Mouse (Mus musculus) E14TG2a.4 (cell line): Measurements from ENCODE around the gene Tmc5.

Source experiments
- H3K27me3 ChIP-seq: 2 replicates; pipeline ENCODE4 v1.6.1; 2014; ENCODE audit warnings: low read length, control low read depth; ENCODE audit not compliant: insufficient read depth
- H3K36me3 ChIP-seq: 2 replicates; pipeline ENCODE4 v1.6.1; 2014; ENCODE audit warnings: low read length, control low read depth; ENCODE audit not compliant: insufficient read depth
- H3K4me1 ChIP-seq: replicated peaks from 2 replicates; pipeline ENCODE4 v1.6.1; 2014; ENCODE audit warnings: low read depth, low read length, control low read depth
- H3K4me3 ChIP-seq: replicated peaks from 2 replicates; pipeline ENCODE4 v1.5.1; 2014; ENCODE audit warnings: mild to moderate bottlenecking, low read length
- H3K9me3 ChIP-seq: 2 replicates; pipeline ENCODE4 v1.6.1; 2014; ENCODE audit warnings: low read length, control low read depth
- CTCF ChIP-seq: conservative IDR thresholded peaks from 2 replicates; pipeline ENCODE4 v1.5.1; 2014; ENCODE audit warnings: low read length
- NANOG ChIP-seq: IDR thresholded peaks from 2 replicates; pipeline ENCODE4 v1.6.1; 2014; ENCODE audit warnings: borderline replicate concordance, low read length, mixed read lengths
- POU5F1 ChIP-seq: IDR thresholded peaks from 2 replicates; pipeline ENCODE4 v1.6.1; 2014; ENCODE audit warnings: low read length, borderline replicate concordance

The Tmc5 gene

GRCm38 (mm10) chr7:118706488-118706887 is 109.4 kb downstream of the Tmc5 start:
- H3K36me3 ChIP-seq, result peaks cover 20% of the 10 kb centered on the region
- no peaks in the 10 kb centered on the region for H3K9me3 ChIP-seq
- TF ChIP-seq POU5F1, result no peak
- TF ChIP-seq NANOG, result no peak
- no peak for TF ChIP-seq CTCF
- no peak overlapping the region for H3K4me3 ChIP-seq
- H3K27me3 ChIP-seq, result no peaks in the 10 kb centered on the region
- peaks cover 33% of the 10 kb centered on the region for H3K4me1 ChIP-seq

- Histone ChIP-seq H3K36me3 (peaks cover 14% of the 10 kb centered on the region), H3K9me3 (no peaks in the 10 kb centered on the region), H3K4me3 (no peak overlapping the region), H3K27me3 (no peaks in the 10 kb centered on the region), H3K4me1 (peaks cover 36% of the 10 kb centered on the region)
- no peak for TF ChIP-seq NANOG
- no peak for TF ChIP-seq CTCF
- no peak for TF ChIP-seq POU5F1
These were observed 110.1 kb downstream of the Tmc5 start for GRCm38 (mm10) chr7:118707216-118707615.

GRCm38 (mm10) chr7:118708002-118708401 is 110.9 kb downstream of the Tmc5 start:
- TF ChIP-seq CTCF (no peak), NANOG (no peak), POU5F1 (no peak)
- peaks cover 38% of the 10 kb centered on the region for H3K4me1 ChIP-seq

GRCm38 (mm10) chr7:118710776-118711175 is 113.7 kb downstream of the Tmc5 start:
- Histone ChIP-seq H3K27me3 (no peaks in the 10 kb centered on the region), H3K36me3 (peaks cover 16% of the 10 kb centered on the region), H3K4me1 (peaks cover 33% of the 10 kb centered on the region), H3K9me3 (no peaks in the 10 kb centered on the region), H3K4me3 (no peak overlapping the region)
- TF ChIP-seq NANOG (no peak), CTCF (no peak), POU5F1 (no peak)

More at GRCm38 (mm10) chr7:118708002-118708401, 110.9 kb downstream of the Tmc5 start:
- Histone ChIP-seq H3K27me3 (no peaks in the 10 kb centered on the region), H3K4me3 (no peak overlapping the region), H3K36me3 (peaks cover 8% of the 10 kb centered on the region), H3K9me3 (no peaks in the 10 kb centered on the region)

- no peak for TF ChIP-seq NANOG
- TF ChIP-seq CTCF, result no peak
- TF ChIP-seq POU5F1, result no peak
- Histone ChIP-seq H3K36me3 (peaks cover 26% of the 10 kb centered on the region), H3K4me3 (peak within 1 kb of the TSS; percentile 98), H3K4me1 (peaks cover 21% of the 10 kb centered on the region), H3K9me3 (no peaks in the 10 kb centered on the region), H3K27me3 (no peaks in the 10 kb centered on the region)
These were observed 115.4 kb downstream of the Tmc5 start, which contains the start of gene Ccp110 for GRCm38 (mm10) chr7:118712228-118713173. Gene Ccp110 (plus strand): TSS chr7:118712552.

- H3K4me1 ChIP-seq, result peaks cover 21% of the 10 kb centered on the region
- H3K36me3 ChIP-seq, result peaks cover 47% of the 10 kb centered on the region
- H3K9me3 ChIP-seq, result no peaks in the 10 kb centered on the region
- TF ChIP-seq POU5F1, result no peak
- TF ChIP-seq NANOG, result no peak
- no peak for TF ChIP-seq CTCF
- H3K27me3 ChIP-seq, result no peaks in the 10 kb centered on the region
- no peak overlapping the region for H3K4me3 ChIP-seq
These were observed 117.8 kb downstream of the Tmc5 start for GRCm38 (mm10) chr7:118714873-118715272.

- peaks cover 72% of the 10 kb centered on the region for H3K36me3 ChIP-seq
- H3K4me1 ChIP-seq, result peaks cover 23% of the 10 kb centered on the region
- H3K9me3 ChIP-seq, result no peaks in the 10 kb centered on the region
- H3K4me3 ChIP-seq, result no peak overlapping the region
- no peaks in the 10 kb centered on the region for H3K27me3 ChIP-seq
- no peak for TF ChIP-seq NANOG
- TF ChIP-seq POU5F1, result no peak
- no peak for TF ChIP-seq CTCF
These were observed 121.0 kb downstream of the Tmc5 start for GRCm38 (mm10) chr7:118718066-118718465.

- no peaks in the 10 kb centered on the region for H3K27me3 ChIP-seq
- H3K9me3 ChIP-seq, result no peaks in the 10 kb centered on the region
- no peak for TF ChIP-seq CTCF
- TF ChIP-seq POU5F1, result no peak
- no peak for TF ChIP-seq NANOG
- H3K4me1 ChIP-seq, result peaks cover 32% of the 10 kb centered on the region
- H3K4me3 ChIP-seq, result no peak overlapping the region
- H3K36me3 ChIP-seq, result peaks cover 81% of the 10 kb centered on the region
These were observed 126.8 kb downstream of the Tmc5 start for GRCm38 (mm10) chr7:118723927-118724326.
